Mouse (Mus musculus) left cerebral cortex, adult 9 months (tissue): ENCODE measurements at regions not wholly inside any gene's neighbourhood (a gene's known extent, or its start where the extent isn't known, plus 50 kb on each side); places are given as distances from the start of the nearest gene placed in this dataset.

Experiments used
- DNase-seq, 2 experiments: peaks; one replicate each; pipeline ENCODE4 v3.0.0; 2022; ENCODE audit warnings: low spot score in 2 of 2

GRCm38 (mm10) chr1:158161111-158161510, 195.0 kb downstream of the Brinp2 start:
- DNase-seq, result no peak

DNA sequence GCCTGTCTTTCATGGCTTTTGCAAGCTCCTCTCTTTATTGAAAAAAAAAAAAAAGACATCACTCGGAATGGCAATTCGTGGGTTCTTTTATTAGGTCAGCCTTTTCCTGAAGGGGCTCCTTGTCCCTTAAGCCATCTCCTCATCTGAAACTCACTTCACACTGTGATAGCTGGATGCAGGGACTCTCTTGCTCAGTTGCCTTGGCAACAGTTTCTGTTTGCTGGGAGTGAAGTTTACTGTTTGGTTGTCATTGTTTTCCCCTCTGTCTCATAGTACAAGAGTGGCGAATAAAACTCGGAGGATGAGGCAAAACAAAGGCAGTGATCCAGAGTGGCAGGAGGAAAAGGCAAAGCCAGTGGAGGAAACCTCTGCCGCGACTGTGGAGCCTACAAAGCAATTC, 194.6 kb downstream of the Brinp2 start:
- no peak for DNase-seq

GRCm38 (mm10) chr1:158163411-158163810, 192.7 kb downstream of the Brinp2 start:
- DNase-seq, result no peak

- DNase-seq, result no peak
Measured at GRCm38 (mm10) chr1:158170006-158170405, 186.1 kb downstream of the Brinp2 start.

GRCm38 (mm10) chr1:158180095-158180494, 176.0 kb downstream of the Brinp2 start:
- no peak for DNase-seq

DNA sequence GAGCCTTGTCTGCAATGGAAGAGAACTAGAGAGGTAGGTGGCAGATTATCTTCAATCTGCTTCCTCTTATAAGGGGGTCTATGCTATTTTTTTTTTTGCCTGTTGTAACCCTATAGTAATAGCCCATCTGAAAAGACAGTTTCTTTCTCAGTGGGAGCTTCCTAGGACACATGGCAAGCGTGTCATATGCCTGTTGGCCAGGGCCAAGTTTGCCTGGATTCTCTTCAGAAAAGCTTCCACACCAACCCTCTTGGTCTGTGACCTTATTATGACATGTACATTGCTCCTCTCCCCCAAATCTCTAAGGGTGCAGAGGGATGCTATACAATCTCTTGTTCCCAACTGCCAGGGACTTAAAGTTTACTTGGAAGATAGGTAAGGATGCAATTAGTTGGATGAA, 174.8 kb downstream of the Brinp2 start:
- no peak for DNase-seq

DNA sequence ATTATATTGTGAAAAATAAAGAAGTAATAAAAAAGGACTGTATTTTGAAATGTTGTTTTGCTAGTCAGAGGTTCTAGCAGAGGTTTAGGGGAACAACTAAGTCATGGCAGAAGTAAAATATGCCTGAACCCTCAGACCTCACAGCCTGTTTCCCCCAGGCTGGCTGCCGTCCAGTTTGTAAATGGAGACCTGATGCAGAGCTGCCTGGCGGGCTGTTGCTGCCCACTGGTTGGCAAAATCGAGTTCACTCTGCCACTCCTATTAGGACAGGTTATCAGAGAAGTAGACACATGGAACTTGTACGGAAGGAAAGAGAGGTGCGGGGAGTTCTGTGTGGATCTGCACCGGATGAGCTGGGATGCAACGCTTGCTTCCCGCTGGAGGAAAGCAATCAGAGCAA, 168.5 kb downstream of the Brinp2 start:
- DNase-seq, result no peak

DNA sequence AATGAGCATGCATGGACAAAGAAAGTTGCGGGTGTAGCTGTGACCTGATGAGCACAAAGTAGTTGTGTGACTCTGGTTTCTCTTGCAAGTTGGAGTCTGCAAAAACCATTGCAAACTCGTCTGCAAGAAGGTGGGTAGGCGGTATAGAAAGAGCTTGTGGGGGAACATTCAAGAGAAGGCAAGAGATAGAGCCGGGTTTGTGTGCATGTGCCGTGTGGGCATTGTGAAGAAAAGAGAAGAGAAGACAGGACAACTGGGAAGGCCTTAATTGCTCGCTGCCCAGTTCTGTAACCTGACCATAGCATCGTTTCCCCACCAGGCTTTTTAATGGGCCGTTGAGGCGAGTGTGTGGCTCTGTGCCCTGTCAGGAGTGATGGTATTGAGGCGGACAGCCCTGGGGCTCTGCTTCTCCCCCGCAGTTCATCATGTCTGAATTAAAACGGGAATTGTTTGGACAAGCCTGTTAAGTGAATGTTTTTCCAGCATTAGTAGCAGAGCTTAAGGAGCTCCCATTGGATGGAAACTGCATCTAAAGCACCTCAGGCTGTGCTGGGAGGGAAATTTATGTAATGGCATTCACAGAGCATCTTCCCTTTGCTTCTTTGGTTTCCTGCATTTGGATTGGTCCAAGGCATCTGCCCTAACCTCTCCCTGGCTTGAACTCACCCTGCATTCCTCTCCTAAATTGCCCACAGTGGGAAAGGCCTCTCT, 163.1 kb downstream of the Brinp2 start:
- peak; percentile 61 to 72 for DNase-seq

DNA sequence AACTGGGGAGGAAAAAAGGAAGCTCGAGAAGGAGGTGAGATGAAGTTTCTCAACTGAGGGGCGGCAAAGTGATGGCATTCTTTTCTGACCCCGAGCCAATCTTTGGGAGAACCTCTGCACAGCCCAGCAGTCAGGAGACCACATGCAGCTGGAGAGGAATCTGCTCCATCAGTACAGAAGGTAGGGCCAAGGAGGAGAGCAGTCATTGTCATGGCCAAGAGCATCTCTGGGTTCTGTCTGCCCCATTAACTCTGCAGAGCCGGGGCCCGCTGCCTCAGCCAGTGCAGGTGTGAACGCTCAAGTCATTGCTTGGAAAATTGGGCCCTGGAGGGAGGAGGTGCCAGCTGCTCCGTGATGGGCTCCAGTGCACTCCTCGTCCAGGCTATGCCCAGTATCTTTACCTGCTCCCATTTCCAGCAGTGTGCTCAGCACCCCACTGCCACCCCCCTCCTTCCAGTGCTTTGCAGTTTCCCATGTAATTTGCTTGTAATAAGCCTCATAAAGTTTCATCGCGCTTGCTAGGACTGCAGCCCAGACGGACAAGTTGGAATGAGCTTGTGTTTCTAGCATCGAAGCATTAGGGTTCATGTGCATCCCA, 162.1 kb downstream of the Brinp2 start:
- no peak for DNase-seq
